Mouse (Mus musculus): ENCODE results near the gene Bcl2l10. TPM values are rescaled to one million over a fixed set of nuclear protein-coding genes. Genes with fewer than 3 reads are reported as not detected.

Bcl2l10 gene
- polyA plus RNA-seq, 1 experiment from 2014 or later = not detected

GRCm38 (mm10) chr9:75382825-75383224 lies 35.3 kb downstream of the Bcl2l10 start:
- Histone ChIP-seq H3K9ac (ENCODE audit: low read depth, low read length) (no peak overlapping the region), H3K27ac (ENCODE audit: low read length) (no peak overlapping the region), H3K4me1 (ENCODE audit: control insufficient read depth, insufficient read depth, low read length) (no peaks in the 10 kb centered on the region), H3K27me3 (replicated peaks; ENCODE audit: control insufficient read depth, insufficient read depth, low read length) (no peaks in the 10 kb centered on the region), H3K4me2 (ENCODE audit: low read depth, low read length) (no peak overlapping the region), H3K36me3 (ENCODE audit: control insufficient read depth, insufficient read depth, low read length) (no peaks in the 10 kb centered on the region), H3K4me3 (ENCODE audit: low read length) (no peak overlapping the region), H3K9me3 (ENCODE audit: control insufficient read depth, low read length) (no peaks in the 10 kb centered on the region)
- no peak for ATAC-seq
- WGBS = 89% methylated on average over 14 of the region's 14 CpGs

- no peaks in the 10 kb centered on the region for H3K9me3 ChIP-seq (ENCODE audit: control insufficient read depth, low read length)
- H3K27me3 ChIP-seq (replicated peaks; ENCODE audit: control insufficient read depth, insufficient read depth, low read length) = no peaks in the 10 kb centered on the region
- no peak overlapping the region for H3K4me3 ChIP-seq (ENCODE audit: low read length)
- WGBS = 84% methylated on average over 9 of the region's 9 CpGs
- H3K4me1 ChIP-seq (ENCODE audit: control insufficient read depth, insufficient read depth, low read length) = no peaks in the 10 kb centered on the region
- ATAC-seq = no peak
- no peak overlapping the region for H3K9ac ChIP-seq (ENCODE audit: low read depth, low read length)
- no peak overlapping the region for H3K4me2 ChIP-seq (ENCODE audit: low read depth, low read length)
- no peaks in the 10 kb centered on the region for H3K36me3 ChIP-seq (ENCODE audit: control insufficient read depth, insufficient read depth, low read length)
- no peak overlapping the region for H3K27ac ChIP-seq (ENCODE audit: low read length)
These were observed 36.2 kb downstream of the Bcl2l10 start for GRCm38 (mm10) chr9:75383785-75384184.

GRCm38 (mm10) chr9:75384337-75384962 lies 36.9 kb downstream of the Bcl2l10 start:
- H3K9ac ChIP-seq (ENCODE audit: low read depth, low read length) = no peak overlapping the region
- H3K4me3 ChIP-seq (ENCODE audit: low read length) = no peak overlapping the region
- ATAC-seq = peak; percentile 92
- WGBS = 65% methylated on average over 3 of the region's 3 CpGs
- no peaks in the 10 kb centered on the region for H3K9me3 ChIP-seq (ENCODE audit: control insufficient read depth, low read length)
- H3K4me1 ChIP-seq (ENCODE audit: control insufficient read depth, insufficient read depth, low read length) = no peaks in the 10 kb centered on the region
- no peak overlapping the region; the same call in 1 of the 2 replicates for H3K27ac ChIP-seq (ENCODE audit: low read length)
- no peak overlapping the region for H3K4me2 ChIP-seq (ENCODE audit: low read depth, low read length)
- no peaks in the 10 kb centered on the region for H3K27me3 ChIP-seq (replicated peaks; ENCODE audit: control insufficient read depth, insufficient read depth, low read length)
- no peaks in the 10 kb centered on the region for H3K36me3 ChIP-seq (ENCODE audit: control insufficient read depth, insufficient read depth, low read length)

GRCm38 (mm10) chr9:75385218-75385974 lies 37.8 kb downstream of the Bcl2l10 start:
- 81% methylated on average over 9 of the region's 9 CpGs for WGBS

GRCm38 (mm10) chr9:75393251-75393650 lies 45.7 kb downstream of the Bcl2l10 start:
- peaks cover 29% of the 10 kb centered on the region for H3K36me3 ChIP-seq (ENCODE audit: control insufficient read depth, insufficient read depth, low read length)
- no peak overlapping the region for H3K4me2 ChIP-seq (ENCODE audit: low read depth, low read length)
- no peak overlapping the region for H3K27ac ChIP-seq (ENCODE audit: low read length)
- no peaks in the 10 kb centered on the region for H3K9me3 ChIP-seq (ENCODE audit: control insufficient read depth, low read length)
- WGBS = 71% methylated on average over 12 of the region's 12 CpGs
- no peak overlapping the region for H3K9ac ChIP-seq (ENCODE audit: low read depth, low read length)
- no peak for ATAC-seq
- H3K4me1 ChIP-seq (ENCODE audit: control insufficient read depth, insufficient read depth, low read length) = peaks cover 3% of the 10 kb centered on the region; the same call in 1 of the 2 replicates
- H3K27me3 ChIP-seq (replicated peaks; ENCODE audit: control insufficient read depth, insufficient read depth, low read length) = no peaks in the 10 kb centered on the region
- no peak overlapping the region for H3K4me3 ChIP-seq (ENCODE audit: low read length)

More at GRCm38 (mm10) chr9:75385218-75385974, 37.8 kb downstream of the Bcl2l10 start:
- no peak overlapping the region for H3K4me2 ChIP-seq (ENCODE audit: low read depth, low read length)
- no peaks in the 10 kb centered on the region for H3K9me3 ChIP-seq (ENCODE audit: control insufficient read depth, low read length)
- H3K4me1 ChIP-seq (ENCODE audit: control insufficient read depth, insufficient read depth, low read length) = no peaks in the 10 kb centered on the region
- H3K36me3 ChIP-seq (ENCODE audit: control insufficient read depth, insufficient read depth, low read length) = no peaks in the 10 kb centered on the region
- H3K4me3 ChIP-seq (ENCODE audit: low read length) = no peak overlapping the region
- no peak overlapping the region for H3K9ac ChIP-seq (ENCODE audit: low read depth, low read length)
- no peaks in the 10 kb centered on the region for H3K27me3 ChIP-seq (replicated peaks; ENCODE audit: control insufficient read depth, insufficient read depth, low read length)
- H3K27ac ChIP-seq (ENCODE audit: low read length) = no peak overlapping the region; the same call in 1 of the 2 replicates
- no peak for ATAC-seq

GRCm38 (mm10) chr9:75395971-75396370 lies 48.4 kb downstream of the Bcl2l10 start:
- H3K27ac ChIP-seq (ENCODE audit: low read length) = 0 out of 2 replicates have a peak overlapping the region, but pooled peaks have one; percentile 7
- H3K4me2 ChIP-seq (ENCODE audit: low read depth, low read length) = no peak overlapping the region
- ATAC-seq = peak; percentile 89
- H3K9me3 ChIP-seq (ENCODE audit: control insufficient read depth, low read length) = no peaks in the 10 kb centered on the region
- no peak overlapping the region for H3K9ac ChIP-seq (ENCODE audit: low read depth, low read length)
- H3K4me3 ChIP-seq (ENCODE audit: low read length) = no peak overlapping the region
- WGBS = 68% methylated on average over 6 of the region's 6 CpGs
- H3K4me1 ChIP-seq (ENCODE audit: control insufficient read depth, insufficient read depth, low read length) = peaks cover 3% of the 10 kb centered on the region; the same call in 1 of the 2 replicates
- no peaks in the 10 kb centered on the region for H3K27me3 ChIP-seq (replicated peaks; ENCODE audit: control insufficient read depth, insufficient read depth, low read length)
- peaks cover 29% of the 10 kb centered on the region for H3K36me3 ChIP-seq (ENCODE audit: control insufficient read depth, insufficient read depth, low read length)

- H3K9me3 ChIP-seq (ENCODE audit: control insufficient read depth, low read length) = no peaks in the 10 kb centered on the region
- no peak for ATAC-seq
- WGBS = 93% methylated on average over 4 of the region's 4 CpGs
These were observed 51.5 kb downstream of the Bcl2l10 start for GRCm38 (mm10) chr9:75399069-75399468.

GRCm38 (mm10) chr9:75400639-75401038 lies 53.1 kb downstream of the Bcl2l10 start:
- no peaks in the 10 kb centered on the region for H3K9me3 ChIP-seq (ENCODE audit: control insufficient read depth, low read length)
- no peak overlapping the region for H3K4me2 ChIP-seq (ENCODE audit: low read depth, low read length)
- WGBS = 65% methylated on average over 5 of the region's 5 CpGs
- H3K4me1 ChIP-seq (ENCODE audit: control insufficient read depth, insufficient read depth, low read length) = peaks cover 14% of the 10 kb centered on the region; the same call in 1 of the 2 replicates
- no peak overlapping the region for H3K27ac ChIP-seq (ENCODE audit: low read length)
- H3K36me3 ChIP-seq (ENCODE audit: control insufficient read depth, insufficient read depth, low read length) = peaks cover 11% of the 10 kb centered on the region
- ATAC-seq = no peak
- no peak overlapping the region for H3K4me3 ChIP-seq (ENCODE audit: low read length)
- H3K27me3 ChIP-seq (replicated peaks; ENCODE audit: control insufficient read depth, insufficient read depth, low read length) = no peaks in the 10 kb centered on the region
- no peak overlapping the region for H3K9ac ChIP-seq (ENCODE audit: low read depth, low read length)

More at GRCm38 (mm10) chr9:75399069-75399468, 51.5 kb downstream of the Bcl2l10 start:
- Histone ChIP-seq H3K9ac (ENCODE audit: low read depth, low read length) (no peak overlapping the region), H3K4me3 (ENCODE audit: low read length) (no peak overlapping the region), H3K4me2 (ENCODE audit: low read depth, low read length) (no peak overlapping the region), H3K36me3 (ENCODE audit: control insufficient read depth, insufficient read depth, low read length) (peaks cover 13% of the 10 kb centered on the region), H3K27ac (ENCODE audit: low read length) (no peak overlapping the region), H3K27me3 (replicated peaks; ENCODE audit: control insufficient read depth, insufficient read depth, low read length) (no peaks in the 10 kb centered on the region), H3K4me1 (ENCODE audit: control insufficient read depth, insufficient read depth, low read length) (peaks cover 14% of the 10 kb centered on the region; the same call in 1 of the 2 replicates)

All from intestine, embryonic 16.5 days (tissue).